Mouse (Mus musculus): Measurements from ENCODE around the gene Hand2.

Gene Hand2

GRCm38 (mm10) chr8:57342386-57343090 is 21.8 kb downstream of the Hand2 start:
- in situ Hi-C loops (cut with MboI, MseI), result no loop called here

GRCm38 (mm10) chr8:57343731-57344315 is 23.0 kb downstream of the Hand2 start:
- in situ Hi-C loops (cut with MboI, MseI), result no loop called here

- in situ Hi-C loops (cut with MboI, MseI), result no loop called here
Measured at GRCm38 (mm10) chr8:57344956-57345870, 24.4 kb downstream of the Hand2 start.

- in situ Hi-C loops (cut with MboI, MseI), result no loop called here
Measured at GRCm38 (mm10) chr8:57346371-57346770, 25.6 kb downstream of the Hand2 start.

- in situ Hi-C loops (cut with MboI, MseI), result no loop called here
Measured at GRCm38 (mm10) chr8:57347141-57347540, 26.4 kb downstream of the Hand2 start.

DNA sequence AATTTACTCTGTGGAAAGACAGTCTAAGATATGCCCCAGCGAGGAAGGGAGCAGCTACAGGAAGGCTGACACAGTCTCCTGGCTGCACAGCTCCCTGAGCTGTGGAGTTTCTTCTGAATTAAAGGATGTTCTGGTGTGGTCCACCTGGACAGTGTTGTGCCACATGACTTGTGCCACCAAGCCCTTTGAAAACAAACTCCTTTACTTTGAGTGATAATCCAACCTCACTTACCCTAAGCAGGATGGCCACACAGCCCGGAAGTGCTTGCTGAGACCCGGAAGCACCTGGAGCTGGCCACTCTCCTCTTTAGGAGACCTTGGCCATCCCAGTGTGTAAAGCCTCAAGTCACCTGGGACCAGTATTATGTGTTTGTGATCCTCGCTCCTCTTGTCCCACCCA is 27.5 kb downstream of the Hand2 start:
- in situ Hi-C loops (cut with MboI, MseI), result no loop called here

DNA sequence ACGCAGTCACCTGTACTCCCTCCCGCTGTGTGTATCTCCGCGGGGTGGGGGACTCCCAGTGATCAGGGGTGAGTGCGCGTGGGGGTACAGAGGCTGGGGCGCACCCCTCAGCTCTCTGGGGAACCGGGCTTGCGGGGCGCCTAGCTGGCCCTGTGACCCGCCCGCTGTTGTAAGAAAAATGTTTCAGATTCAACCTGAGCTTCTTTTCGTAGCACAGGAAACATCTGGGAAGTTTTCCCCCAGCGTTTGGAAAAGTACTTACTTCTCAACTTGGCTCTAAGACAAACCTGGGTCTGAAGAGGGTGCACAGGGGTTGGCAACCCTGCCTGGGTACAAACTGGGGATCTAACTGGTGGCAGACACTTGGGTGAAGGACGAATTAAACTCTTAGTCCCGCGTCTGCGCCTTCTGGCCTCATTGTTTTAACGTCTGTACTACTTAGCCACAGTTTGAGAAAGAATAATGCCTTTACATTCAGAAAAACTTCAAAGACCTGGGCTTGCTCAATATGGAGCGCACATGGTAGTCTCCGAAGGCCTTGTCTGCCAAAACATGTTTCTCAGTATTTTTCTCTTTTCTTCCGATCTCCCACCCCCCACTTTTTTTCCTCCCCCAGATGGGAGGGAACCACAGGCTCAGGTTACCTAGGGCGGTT is 28.2 kb downstream of the Hand2 start:
- in situ Hi-C loops (cut with MboI, MseI), result no loop called here

- in situ Hi-C loops (cut with MboI, MseI), result no loop called here
Measured at GRCm38 (mm10) chr8:57351861-57352260, 31.1 kb downstream of the Hand2 start.

GRCm38 (mm10) chr8:57353346-57354305 is 32.8 kb downstream of the Hand2 start:
- in situ Hi-C loops (cut with MboI, MseI), result no loop called here

- in situ Hi-C loops (cut with MboI, MseI), result no loop called here
Measured at GRCm38 (mm10) chr8:57354876-57355275, 34.1 kb downstream of the Hand2 start.

GRCm38 (mm10) chr8:57356529-57357325 is 35.9 kb downstream of the Hand2 start:
- in situ Hi-C loops (cut with MboI, MseI), result no loop called here

DNA sequence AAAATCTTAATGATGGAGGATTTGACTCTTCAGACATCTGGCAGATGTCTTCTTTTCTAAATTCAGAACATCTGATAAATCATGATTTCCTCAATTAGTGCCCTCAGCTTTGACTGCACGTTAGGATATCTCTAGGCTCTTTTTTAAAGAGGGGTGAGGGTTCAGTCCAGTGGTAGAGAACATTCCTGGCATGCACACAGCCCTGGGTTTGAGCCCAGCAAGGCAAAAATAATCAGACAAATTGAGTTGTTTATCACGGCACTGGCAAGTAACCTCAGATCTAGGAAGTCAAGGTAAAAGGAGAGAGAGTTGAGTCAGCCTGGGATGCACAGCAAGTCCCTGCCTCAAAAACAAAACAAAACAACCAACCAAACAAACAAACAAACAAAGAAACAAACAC is 39.7 kb downstream of the Hand2 start:
- in situ Hi-C loops (cut with MboI, MseI), result no loop called here

DNA sequence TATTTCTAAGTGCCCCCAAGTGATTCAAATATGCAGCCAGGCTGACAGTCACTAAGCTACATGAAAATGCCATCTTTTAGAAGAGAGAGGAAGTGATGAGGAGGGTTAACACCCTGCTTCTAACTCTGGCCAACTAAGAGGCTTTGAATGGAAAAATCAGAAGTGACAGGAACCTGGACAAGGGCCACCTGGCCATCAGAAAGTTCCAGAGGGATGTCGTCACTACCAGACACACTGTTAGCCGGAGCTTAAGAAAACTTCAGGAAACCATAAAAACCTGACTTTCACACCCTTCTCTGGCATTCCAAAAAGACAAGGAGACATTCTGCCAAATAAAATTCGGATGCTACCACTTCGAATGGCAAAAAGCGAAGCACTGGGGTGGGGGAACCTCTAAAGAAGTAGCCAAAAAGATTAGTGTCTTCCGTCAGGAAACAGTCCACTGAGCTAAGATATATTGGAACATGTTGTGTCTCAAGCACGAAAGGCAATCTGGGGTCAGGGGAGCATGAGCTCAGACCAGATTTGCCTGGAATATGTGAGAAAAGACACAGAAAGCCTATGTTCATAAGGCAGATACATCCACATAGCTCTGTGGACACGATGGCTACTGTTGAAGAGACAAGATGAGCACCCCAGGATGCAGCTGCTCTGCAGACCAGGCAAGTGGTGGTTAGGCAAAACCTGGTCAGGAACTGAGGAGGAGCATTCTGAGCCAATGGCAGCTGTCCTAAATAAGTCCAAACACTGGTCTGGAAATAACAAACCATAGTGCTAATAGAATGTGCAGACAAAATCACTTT is 40.4 kb downstream of the Hand2 start:
- in situ Hi-C loops (cut with MboI, MseI), result no loop called here

DNA sequence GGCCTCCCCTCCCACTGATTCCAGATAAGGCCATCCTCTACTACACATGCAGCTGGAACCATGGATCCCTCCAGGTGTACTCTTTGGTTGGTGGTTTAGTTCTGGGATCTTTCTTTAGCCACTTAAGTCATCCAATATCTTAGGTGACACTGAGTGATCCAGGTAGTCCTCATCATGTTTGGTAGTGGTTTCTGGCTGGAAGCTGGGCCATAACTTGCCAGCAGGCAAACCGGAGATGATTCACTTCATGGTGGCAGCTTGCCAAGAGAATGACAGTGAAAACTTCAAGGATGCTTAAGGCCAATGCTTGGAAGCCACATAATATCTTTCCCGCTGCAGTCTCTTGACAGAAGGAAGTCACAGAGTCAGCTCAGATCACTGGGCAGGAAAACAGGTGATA is 42.1 kb downstream of the Hand2 start:
- in situ Hi-C loops (cut with MboI, MseI), result no loop called here

- in situ Hi-C loops (cut with MboI, MseI), result no loop called here
Measured at GRCm38 (mm10) chr8:57374044-57374443, 53.3 kb downstream of the Hand2 start.
